Mouse (Mus musculus) kidney, adult 9 months (tissue): ENCODE results near the gene 6030458C11Rik.
"Not testable (repeated sequence)": the region's sequence is repeated elsewhere in the genome, so short reads cannot be mapped to it uniquely, and the experiment has no call there.

Experiments
- DNase-seq: peaks from one replicate; pipeline ENCODE4 v3.0.0; 2022

6030458C11Rik gene

GRCm38 (mm10) chr15:12817592-12817991, 6.9 kb downstream of the 6030458C11Rik start:
- DNase-seq, result no peak

- DNase-seq, result no peak
These were observed 11.8 kb downstream of the 6030458C11Rik start for GRCm38 (mm10) chr15:12812646-12813045.

- no peak for DNase-seq
These were observed 15.1 kb downstream of the 6030458C11Rik start for GRCm38 (mm10) chr15:12809305-12809704.

- no peak for DNase-seq
These were observed 17.4 kb downstream of the 6030458C11Rik start for GRCm38 (mm10) chr15:12807088-12807487.

- DNase-seq, result no peak
These were observed 19.4 kb downstream of the 6030458C11Rik start for GRCm38 (mm10) chr15:12805071-12805470.

GRCm38 (mm10) chr15:12801142-12801506, 23.3 kb downstream of the 6030458C11Rik start:
- not testable (repeated sequence) for DNase-seq

- DNase-seq, result no peak
These were observed 23.9 kb downstream of the 6030458C11Rik start for GRCm38 (mm10) chr15:12800405-12801141.

GRCm38 (mm10) chr15:12798043-12798442, 26.4 kb downstream of the 6030458C11Rik start:
- DNase-seq, result no peak

GRCm38 (mm10) chr15:12795909-12796470, 28.5 kb downstream of the 6030458C11Rik start:
- DNase-seq, result no peak

GRCm38 (mm10) chr15:12795457-12795894, 29.0 kb downstream of the 6030458C11Rik start:
- peak; percentile 83 for DNase-seq

GRCm38 (mm10) chr15:12794311-12794710, 30.1 kb downstream of the 6030458C11Rik start:
- DNase-seq, result no peak

- DNase-seq, result no peak
These were observed 35.0 kb downstream of the 6030458C11Rik start for GRCm38 (mm10) chr15:12789406-12789867.

GRCm38 (mm10) chr15:12788536-12788935, 35.9 kb downstream of the 6030458C11Rik start:
- DNase-seq, result no peak

GRCm38 (mm10) chr15:12781729-12782326, 42.6 kb downstream of the 6030458C11Rik start:
- DNase-seq, result no peak

- no peak for DNase-seq
These were observed 43.2 kb downstream of the 6030458C11Rik start for GRCm38 (mm10) chr15:12781296-12781695.

- DNase-seq, result no peak
These were observed 50.2 kb downstream of the 6030458C11Rik start for GRCm38 (mm10) chr15:12774149-12774753.

GRCm38 (mm10) chr15:12770958-12771357, 53.5 kb downstream of the 6030458C11Rik start:
- DNase-seq, result no peak

- no peak for DNase-seq
These were observed 57.6 kb downstream of the 6030458C11Rik start for GRCm38 (mm10) chr15:12766848-12767247.

GRCm38 (mm10) chr15:12763147-12763546, 61.3 kb downstream of the 6030458C11Rik start:
- no peak for DNase-seq

- no peak for DNase-seq
These were observed 62.1 kb downstream of the 6030458C11Rik start for GRCm38 (mm10) chr15:12762258-12762913.

- DNase-seq, result no peak
These were observed 63.7 kb downstream of the 6030458C11Rik start for GRCm38 (mm10) chr15:12760747-12761146.

GRCm38 (mm10) chr15:12758461-12758860, 66.0 kb downstream of the 6030458C11Rik start:
- DNase-seq, result no peak
